Mouse (Mus musculus): ENCODE measurements around the gene Syn3.
"Not testable (repeated sequence)": the region's sequence is repeated elsewhere in the genome, so short reads cannot be mapped to it uniquely, and the experiment has no call there.

Syn3 gene

GRCm38 (mm10) chr10:86498673-86499391, at the start of gene Syn3:
Syn3 (minus strand) TSS chr10:86498896.
- peak; percentile 94 to 95 for DNase-seq (ENCODE audit: low spot score in 2 of 2)

- DNase-seq (ENCODE audit: low spot score in 2 of 2), result not testable (repeated sequence)
Measured at GRCm38 (mm10) chr10:86526357-86526874, 27.7 kb upstream of the Syn3 start.

GRCm38 (mm10) chr10:86513801-86514200, 15.1 kb upstream of the Syn3 start:
- DNase-seq (ENCODE audit: low spot score in 2 of 2), result peak in 1 of 2 experiments; percentile 12

- DNase-seq (ENCODE audit: low spot score in 2 of 2), result no peak
Measured at GRCm38 (mm10) chr10:86510941-86511340, 12.2 kb upstream of the Syn3 start.

- peak in 1 of 2 experiments; percentile 64 for DNase-seq (ENCODE audit: low spot score in 2 of 2)
Measured at GRCm38 (mm10) chr10:86502063-86502462, 3.4 kb upstream of the Syn3 start.

GRCm38 (mm10) chr10:86498051-86498672, 534 bp downstream of the Syn3 start:
- DNase-seq (ENCODE audit: low spot score in 2 of 2), result peak; percentile 65 to 74

GRCm38 (mm10) chr10:86495851-86496250, 2.8 kb downstream of the Syn3 start:
- DNase-seq (ENCODE audit: low spot score in 2 of 2), result no peak

- no peak for DNase-seq (ENCODE audit: low spot score in 2 of 2)
Measured at GRCm38 (mm10) chr10:86493140-86493539, 5.6 kb downstream of the Syn3 start.

GRCm38 (mm10) chr10:86492089-86492907, 6.4 kb downstream of the Syn3 start:
- DNase-seq (ENCODE audit: low spot score in 2 of 2), result peak in 1 of 2 experiments; percentile 64

GRCm38 (mm10) chr10:86491316-86492088, 7.2 kb downstream of the Syn3 start:
- DNase-seq (ENCODE audit: low spot score in 2 of 2), result peak in 1 of 2 experiments; percentile 30

- DNase-seq (ENCODE audit: low spot score in 2 of 2), result no peak
Measured at GRCm38 (mm10) chr10:86488544-86488943, 10.2 kb downstream of the Syn3 start.

- no peak for DNase-seq (ENCODE audit: low spot score in 2 of 2)
Measured at GRCm38 (mm10) chr10:86485971-86486370, 12.7 kb downstream of the Syn3 start.

GRCm38 (mm10) chr10:86483968-86484367, 14.7 kb downstream of the Syn3 start:
- DNase-seq (ENCODE audit: low spot score in 2 of 2), result no peak

- DNase-seq (ENCODE audit: low spot score in 2 of 2), result no peak
Measured at GRCm38 (mm10) chr10:86482496-86482895, 16.2 kb downstream of the Syn3 start.

- DNase-seq (ENCODE audit: low spot score in 2 of 2), result peak in 1 of 2 experiments; percentile 44
Measured at GRCm38 (mm10) chr10:86480711-86481110, 18.0 kb downstream of the Syn3 start.

GRCm38 (mm10) chr10:86479718-86480121, 19.0 kb downstream of the Syn3 start:
- DNase-seq (ENCODE audit: low spot score in 2 of 2), result no peak

GRCm38 (mm10) chr10:86476720-86477119, 22.0 kb downstream of the Syn3 start:
- no peak for DNase-seq (ENCODE audit: low spot score in 2 of 2)

- DNase-seq (ENCODE audit: low spot score in 2 of 2), result no peak
Measured at GRCm38 (mm10) chr10:86475270-86475669, 23.4 kb downstream of the Syn3 start.

GRCm38 (mm10) chr10:86474176-86475154, 24.2 kb downstream of the Syn3 start:
- no peak for DNase-seq (ENCODE audit: low spot score in 2 of 2)

- peak; percentile 42 to 48 for DNase-seq (ENCODE audit: low spot score in 2 of 2)
Measured at GRCm38 (mm10) chr10:86473637-86474154, 25.0 kb downstream of the Syn3 start.

All from right cerebral cortex, adult 2 months (tissue).